Mouse (Mus musculus): ENCODE results near the gene Map3k21.
A peak's percentile ranks its signal among the peaks of the same experiment; 100 is the strongest.

Map3k21 gene

GRCm38 (mm10) chr8:125975981-125976380 is 65.7 kb downstream of the Map3k21 start:
- DNase-seq (ENCODE audit: low spot score), result no peak

DNA sequence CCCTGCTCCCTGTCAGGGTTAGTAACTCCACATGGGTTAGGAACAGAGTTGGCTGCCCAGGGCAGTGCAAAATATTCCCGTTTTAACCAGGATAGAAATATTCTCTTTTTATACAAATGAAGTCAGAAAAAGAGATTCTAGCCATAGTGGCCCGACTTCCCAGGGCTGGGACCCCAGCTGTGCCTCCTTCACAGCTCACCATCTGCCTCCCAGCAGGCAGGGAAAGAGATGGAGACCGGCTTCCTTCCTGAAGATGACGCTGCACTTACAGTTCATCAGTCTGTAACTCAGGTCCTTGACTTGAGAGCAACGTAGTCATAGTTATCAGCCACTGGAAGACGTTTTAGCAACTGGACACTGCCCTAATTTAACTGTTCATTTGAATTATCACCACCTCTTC is 70.6 kb downstream of the Map3k21 start:
- DNase-seq (ENCODE audit: low spot score), result no peak

DNA sequence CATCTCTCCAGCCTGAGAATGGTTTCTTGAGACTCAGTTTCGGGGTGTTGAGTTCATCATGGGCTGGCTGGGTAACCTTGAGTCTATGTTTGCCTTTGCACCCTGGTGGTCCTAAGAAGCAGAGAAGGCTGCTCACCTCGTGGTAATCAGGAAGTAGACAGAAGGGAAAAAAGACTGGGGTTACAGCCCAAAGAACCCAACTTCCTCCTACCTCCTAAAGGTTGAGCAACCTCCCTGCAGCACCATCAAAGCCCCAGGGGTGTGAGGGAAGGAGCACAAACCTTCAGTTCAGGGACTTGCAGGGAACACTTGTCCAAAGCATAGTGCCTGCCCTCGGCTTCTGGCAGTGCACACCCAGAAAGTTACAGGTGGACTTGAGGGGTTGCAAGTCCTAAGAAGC is 73.3 kb downstream of the Map3k21 start:
- no peak for DNase-seq (ENCODE audit: low spot score)

- DNase-seq (ENCODE audit: low spot score), result no peak
Observed at GRCm38 (mm10) chr8:125984140-125984539, 73.9 kb downstream of the Map3k21 start.

- DNase-seq (ENCODE audit: low spot score), result no peak
Observed at GRCm38 (mm10) chr8:125985364-125985763, 75.1 kb downstream of the Map3k21 start.

DNA sequence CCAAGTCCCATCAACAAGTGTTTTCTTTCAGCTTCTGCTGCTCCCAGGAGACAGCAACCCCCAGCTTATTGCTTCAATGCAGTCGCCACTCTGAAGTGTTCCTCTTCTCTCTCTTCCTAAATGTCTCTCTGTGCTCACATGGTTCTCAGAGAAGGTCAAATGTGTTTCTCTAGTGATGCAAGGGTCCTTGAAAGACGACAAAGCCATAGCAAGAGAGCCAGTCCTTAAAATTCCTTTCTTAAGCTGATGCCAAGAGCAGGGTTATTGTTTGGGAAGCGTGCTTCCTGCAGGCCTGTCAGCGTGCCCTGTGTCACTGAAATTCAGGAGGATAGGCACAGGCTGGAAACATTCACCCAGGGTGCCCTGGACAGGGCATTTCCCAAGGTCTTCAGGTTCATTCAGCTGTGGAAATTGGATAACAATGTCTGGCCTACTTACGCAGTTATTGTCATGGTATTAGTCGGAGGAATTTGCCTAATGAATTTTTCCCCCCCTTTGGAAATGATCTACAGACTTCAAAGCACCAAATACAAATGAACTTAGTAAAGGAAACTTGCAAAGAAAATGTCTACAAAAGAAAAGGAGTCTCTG is 76.8 kb downstream of the Map3k21 start:
- no peak for DNase-seq (ENCODE audit: low spot score)

DNA sequence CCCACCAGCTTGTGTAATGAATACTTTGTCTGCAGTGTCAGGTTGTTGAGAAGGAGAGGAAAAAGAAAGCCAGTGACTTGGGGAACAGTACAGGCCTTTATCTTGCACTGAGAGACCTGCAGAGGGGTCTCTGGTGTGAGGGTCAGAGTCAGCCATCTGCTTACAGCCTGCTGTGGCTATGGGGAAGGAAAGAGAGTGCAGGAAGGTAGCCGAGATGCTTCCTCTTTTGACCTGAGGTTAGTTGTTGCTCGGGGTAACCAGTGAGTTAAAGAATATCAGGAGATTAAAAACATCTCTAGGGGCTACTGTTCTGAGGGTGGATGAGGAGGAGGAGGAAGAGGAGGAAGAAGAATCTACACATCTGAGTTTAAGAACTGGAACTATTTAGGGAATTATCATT is 77.7 kb downstream of the Map3k21 start:
- DNase-seq (ENCODE audit: low spot score), result no peak

GRCm38 (mm10) chr8:125993636-125994035 is 83.4 kb downstream of the Map3k21 start:
- DNase-seq (ENCODE audit: low spot score), result no peak

GRCm38 (mm10) chr8:125995101-125995986 is 85.1 kb downstream of the Map3k21 start, which contains the start of gene Kcnk1:
TSS of gene Kcnk1 (plus strand) at chr8:125995170.
- peak; percentile 72 for DNase-seq (ENCODE audit: low spot score)

- peak; percentile 15 for DNase-seq (ENCODE audit: low spot score)
Observed at GRCm38 (mm10) chr8:125996031-125996839, 86.0 kb downstream of the Map3k21 start.

DNA sequence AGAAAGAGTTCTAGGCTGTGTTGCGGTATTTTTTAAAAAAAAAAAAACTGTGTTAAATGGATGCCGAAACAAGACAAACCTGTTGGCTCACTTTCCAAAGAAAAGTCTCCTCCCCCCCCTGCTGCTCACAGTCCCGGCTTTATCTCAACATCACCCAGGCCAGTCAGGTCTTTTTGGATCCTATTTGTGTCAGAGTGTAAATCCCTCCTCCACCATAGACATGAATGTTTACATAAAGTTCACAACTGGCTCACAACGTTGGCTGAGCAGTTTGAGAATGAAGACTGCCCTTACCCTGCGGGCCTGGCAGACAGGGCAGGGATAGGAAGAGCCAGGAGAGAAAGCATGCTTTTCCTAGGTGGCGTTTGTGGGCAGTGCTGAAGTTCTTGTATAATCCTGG is 86.7 kb downstream of the Map3k21 start:
- no peak for DNase-seq (ENCODE audit: low spot score)

Data from embryo, embryonic 10 days (tissue).